Mouse (Mus musculus) testis, adult 2 months (tissue): ENCODE data around the gene Lctl.

Experiments
- CTCF ChIP-seq: fragments of 200-500 bp; IDR thresholded peaks from 2 replicates; pipeline ENCODE4 v1.5.1; 2012; ENCODE audit warnings: low read depth, mild to moderate bottlenecking, inconsistent platforms, low read length, moderate library complexity; ENCODE audit not compliant: control insufficient read depth, insufficient read depth, insufficient replicate concordance
- POLR2A ChIP-seq: fragments of 200-500 bp; IDR thresholded peaks from 2 replicates; pipeline ENCODE4 v1.6.1; 2012; ENCODE audit warnings: low read depth, mild to moderate bottlenecking, inconsistent platforms, low read length, moderate library complexity; ENCODE audit not compliant: control insufficient read depth

- peak; percentile 68 for TF ChIP-seq POLR2A
- TF ChIP-seq CTCF: peak; percentile 13; the same call in 1 of the 2 replicates
These were observed 62.2 kb downstream of the Lctl start, which contains the start of gene Snapc5 for GRCm38 (mm10) chr9:64178974-64179646.
